Mouse (Mus musculus) ES-CJ7 (cell line): ENCODE measurements around the gene Olfr160.

Source experiments
- DNase-seq: peaks from one replicate; pipeline ENCODE4 v3.0.0; 2011; ENCODE audit warnings: low read depth, low spot score

Gene Olfr160

GRCm38 (mm10) chr9:37716150-37716549 is at the start of gene Olfr160:
Gene Olfr160, minus strand, starts transcription at chr9:37716250.
- DNase-seq: no peak

GRCm38 (mm10) chr9:37762541-37762940 is 46.5 kb upstream of the Olfr160 start:
- DNase-seq: peak; percentile 71

DNA sequence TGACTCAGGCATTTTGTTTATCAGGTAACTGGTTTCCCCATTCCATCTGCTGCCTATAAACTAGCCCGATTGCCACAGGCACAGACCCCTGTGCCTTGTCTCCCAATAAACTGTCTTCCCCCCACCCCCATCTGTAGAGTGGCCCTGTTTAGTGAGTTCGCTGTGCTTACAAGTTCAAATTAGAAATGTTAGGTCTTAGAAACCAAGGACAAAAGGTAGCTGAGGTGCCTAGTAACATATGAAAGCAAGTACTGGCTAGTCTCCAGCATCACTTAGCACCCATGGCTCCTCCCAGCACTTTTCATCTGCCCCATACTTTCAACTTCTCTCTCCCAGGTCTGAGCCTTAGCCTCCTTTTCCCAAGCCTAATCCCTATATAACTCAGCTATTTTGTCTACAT is 45.7 kb upstream of the Olfr160 start:
- no peak for DNase-seq

DNA sequence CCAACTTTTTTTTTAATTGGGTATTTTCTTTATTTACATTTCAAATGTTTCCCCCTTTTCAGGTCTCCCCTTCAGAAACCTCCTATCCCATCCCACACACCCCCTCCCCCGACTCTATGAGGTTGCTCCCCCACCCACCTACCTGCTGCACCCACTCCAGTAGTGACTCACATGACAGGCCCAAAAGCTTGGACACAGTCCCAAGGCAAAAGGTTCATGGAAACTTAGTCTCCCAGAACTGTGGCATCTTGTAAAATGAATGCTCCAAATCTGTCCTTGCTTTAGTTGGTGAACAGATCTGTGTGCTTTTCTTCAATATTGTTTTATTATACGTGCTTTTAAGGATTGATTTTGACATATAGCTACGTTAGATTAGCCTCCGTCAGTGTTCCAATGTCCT is 36.0 kb upstream of the Olfr160 start:
- DNase-seq: no peak

- DNase-seq: no peak
These were observed 35.4 kb upstream of the Olfr160 start for GRCm38 (mm10) chr9:37751467-37751866.

GRCm38 (mm10) chr9:37750319-37751075 is 34.4 kb upstream of the Olfr160 start:
- DNase-seq: peak; percentile 67

DNA sequence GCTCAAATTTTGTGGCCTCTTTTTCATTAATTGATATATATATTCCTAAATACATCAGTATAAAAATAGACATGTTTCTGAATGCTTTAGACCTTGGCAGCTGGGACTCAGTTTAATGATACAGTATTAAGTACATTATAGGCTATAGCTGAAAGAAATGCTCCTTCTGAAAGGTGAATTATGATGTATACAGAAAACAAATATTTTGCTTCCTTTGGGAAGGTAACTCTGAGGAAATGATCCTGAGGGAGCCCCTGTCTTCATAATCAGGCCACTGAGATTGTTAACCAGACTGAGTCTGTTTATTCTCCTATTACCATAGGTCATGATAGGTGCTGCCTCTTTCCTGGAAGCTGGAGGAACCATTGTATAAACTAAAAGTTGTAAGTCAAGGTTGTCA is 28.8 kb upstream of the Olfr160 start, which contains the start of gene Olfr874:
Gene Olfr874 (plus strand): TSS at position 301 of the 400 bp plus-strand sequence.
- no peak for DNase-seq

GRCm38 (mm10) chr9:37734310-37734709 is 18.3 kb upstream of the Olfr160 start:
- no peak for DNase-seq

- peak; percentile 50 for DNase-seq
These were observed 25.9 kb downstream of the Olfr160 start for GRCm38 (mm10) chr9:37689970-37690686.

- peak; percentile 72 for DNase-seq
These were observed 28.1 kb downstream of the Olfr160 start for GRCm38 (mm10) chr9:37687941-37688303.

DNA sequence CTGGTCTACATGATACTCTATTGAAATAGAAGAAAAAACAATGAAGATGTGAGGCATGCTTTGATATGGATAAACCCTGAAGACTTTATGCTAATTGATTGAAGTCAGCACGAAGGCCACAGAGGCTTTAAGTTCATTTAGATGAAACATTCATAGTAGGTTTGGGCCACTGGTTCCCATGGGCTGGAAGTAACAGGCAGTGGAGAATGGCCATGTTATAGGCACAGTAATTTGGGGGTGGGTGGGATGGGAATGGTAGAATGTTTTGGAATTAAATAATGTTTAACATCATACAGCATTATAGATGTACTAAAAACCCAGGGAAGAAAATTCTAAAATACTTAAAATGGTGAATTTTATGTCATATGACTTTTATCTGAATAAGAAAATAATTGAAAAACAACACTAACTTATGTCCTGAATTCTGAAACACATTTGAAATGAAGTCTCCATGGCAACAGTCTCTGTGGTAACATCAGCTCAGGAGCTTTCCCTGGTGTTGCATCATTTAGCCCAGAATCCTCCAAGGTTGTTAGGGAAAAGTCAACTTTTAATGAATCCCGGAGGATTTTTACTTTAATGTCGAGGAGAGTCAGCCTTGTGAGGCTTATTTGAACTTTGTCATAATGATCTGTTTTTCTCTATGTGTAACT is 28.6 kb downstream of the Olfr160 start:
- no peak for DNase-seq

GRCm38 (mm10) chr9:37681123-37681522 is 34.9 kb downstream of the Olfr160 start:
- DNase-seq: no peak

- DNase-seq: no peak
These were observed 40.8 kb downstream of the Olfr160 start for GRCm38 (mm10) chr9:37675287-37675686.

- DNase-seq: no peak
These were observed 45.8 kb downstream of the Olfr160 start for GRCm38 (mm10) chr9:37670261-37670660.

- DNase-seq: no peak
These were observed 46.4 kb downstream of the Olfr160 start for GRCm38 (mm10) chr9:37669678-37670077.

GRCm38 (mm10) chr9:37669115-37669514 is 46.9 kb downstream of the Olfr160 start, which contains the start of gene Panx3:
Gene Panx3, minus strand, starts transcription at chr9:37669235.
- no peak for DNase-seq

DNA sequence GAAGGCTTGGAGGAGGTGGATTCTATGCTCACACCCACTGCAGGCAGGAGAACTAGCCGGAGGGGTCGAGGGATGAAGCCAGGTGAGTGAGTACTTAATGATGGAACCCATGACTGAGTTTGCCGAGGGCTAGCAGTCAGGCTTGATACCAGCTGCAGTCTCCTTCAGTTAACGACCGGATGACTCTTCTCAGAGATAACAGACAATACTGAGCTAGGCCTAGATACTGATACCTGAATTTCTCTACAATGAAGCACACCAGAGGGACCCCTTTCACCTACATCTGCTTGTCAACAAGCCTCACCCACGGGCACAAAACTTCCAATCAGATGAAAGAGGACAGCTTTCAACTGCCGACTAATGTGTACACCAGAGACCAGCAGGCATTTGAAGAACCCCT is 50.0 kb downstream of the Olfr160 start:
- DNase-seq: no peak

- DNase-seq: no peak
These were observed 51.4 kb downstream of the Olfr160 start for GRCm38 (mm10) chr9:37664604-37665003.

GRCm38 (mm10) chr9:37663210-37663609 is 52.8 kb downstream of the Olfr160 start:
- no peak for DNase-seq

DNA sequence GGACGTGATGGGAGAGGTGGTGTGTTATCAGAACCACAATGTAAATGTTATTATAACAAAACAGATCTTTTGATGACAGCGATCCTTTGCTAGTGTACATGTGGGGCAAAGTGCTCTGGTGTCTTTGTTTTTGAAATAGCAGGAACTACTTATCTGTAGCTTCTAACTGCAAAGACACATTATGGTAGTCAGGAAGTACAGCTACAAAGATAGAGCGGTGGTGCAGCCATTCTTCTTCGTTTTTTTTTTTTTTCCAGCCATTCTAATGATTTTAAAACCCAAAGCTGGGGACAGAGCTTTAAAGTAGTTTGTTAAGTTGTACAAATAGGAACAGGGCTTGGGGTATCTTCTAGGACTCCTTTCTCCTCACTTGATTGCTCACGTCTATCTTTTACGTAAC is 56.6 kb downstream of the Olfr160 start:
- no peak for DNase-seq
